Mouse (Mus musculus) heart, embryonic 13.5 days (tissue): ENCODE measurements around the gene Nxph1. TPM values are rescaled to one million over a fixed set of nuclear protein-coding genes. Genes with fewer than 3 reads are reported as not detected.

Source experiments
- ATAC-seq: fragments of 200-750 bp; cut with Nextera tagmentation; 2 replicates; pipeline ENCODE4 v1.8.0; 2017; ENCODE audit warnings: moderate TSS enrichment; ENCODE audit not compliant: insufficient number of reproducible peaks, low FRiP score, low TSS enrichment; ENCODE audit errors: extremely low read depth
- H3K27ac ChIP-seq: fragments of 300-500 bp; sonication (generic); replicated peaks from 2 replicates; pipeline ENCODE4 v1.5.1; 2015; ENCODE audit warnings: moderate library complexity, mild to moderate bottlenecking, inconsistent platforms
- H3K27me3 ChIP-seq: fragments of 300-500 bp; sonication (generic); replicated peaks from 2 replicates; pipeline ENCODE4 v1.6.1; 2015; ENCODE audit warnings: mild to moderate bottlenecking, inconsistent platforms
- H3K36me3 ChIP-seq: fragments of 300-500 bp; sonication (generic); 2 replicates; pipeline ENCODE4 v1.6.1; 2015; ENCODE audit warnings: mild to moderate bottlenecking, inconsistent platforms
- H3K4me1 ChIP-seq: fragments of 300-500 bp; sonication (generic); 2 replicates; pipeline ENCODE4 v1.6.1; 2015; ENCODE audit warnings: inconsistent platforms
- H3K4me2 ChIP-seq: fragments of 300-500 bp; sonication (generic); 2 replicates; pipeline ENCODE4 v1.6.1; 2015; ENCODE audit warnings: inconsistent platforms, mild to moderate bottlenecking, moderate library complexity
- H3K4me3 ChIP-seq: fragments of 300-500 bp; sonication (generic); 2 replicates; pipeline ENCODE4 v1.5.1; 2015; ENCODE audit warnings: moderate library complexity, mild to moderate bottlenecking, inconsistent platforms
- H3K9ac ChIP-seq: fragments of 300-500 bp; sonication (generic); 2 replicates; pipeline ENCODE4 v1.6.1; 2015; ENCODE audit warnings: inconsistent platforms, mild to moderate bottlenecking, moderate library complexity
- H3K9me3 ChIP-seq: fragments of 300-500 bp; sonication (generic); 2 replicates; pipeline ENCODE4 v1.6.1; 2016; ENCODE audit warnings: inconsistent platforms
- WGBS: fragments of 180-500 bp; shearing (Covaris S2); methylation state at CpG from one replicate; pipeline ENCODE4 v1.1.7; 2015; ENCODE audit warnings: mixed read lengths; 5-methylcytosine and 5-hydroxymethylcytosine counted together
- polyA plus RNA-seq: library from polyadenylated mRNA; unstranded; fragments of >200 nt; fragmentation: Nextera tagmentation; extraction: Ambion mirVana; gene quantifications from 2 replicates; pipeline ENCODE4 v1.2.1, GENCODE M21; 2015

Nxph1 gene
- polyA plus RNA-seq, 1 experiment from 2014 or later, result 0.09 TPM

DNA sequence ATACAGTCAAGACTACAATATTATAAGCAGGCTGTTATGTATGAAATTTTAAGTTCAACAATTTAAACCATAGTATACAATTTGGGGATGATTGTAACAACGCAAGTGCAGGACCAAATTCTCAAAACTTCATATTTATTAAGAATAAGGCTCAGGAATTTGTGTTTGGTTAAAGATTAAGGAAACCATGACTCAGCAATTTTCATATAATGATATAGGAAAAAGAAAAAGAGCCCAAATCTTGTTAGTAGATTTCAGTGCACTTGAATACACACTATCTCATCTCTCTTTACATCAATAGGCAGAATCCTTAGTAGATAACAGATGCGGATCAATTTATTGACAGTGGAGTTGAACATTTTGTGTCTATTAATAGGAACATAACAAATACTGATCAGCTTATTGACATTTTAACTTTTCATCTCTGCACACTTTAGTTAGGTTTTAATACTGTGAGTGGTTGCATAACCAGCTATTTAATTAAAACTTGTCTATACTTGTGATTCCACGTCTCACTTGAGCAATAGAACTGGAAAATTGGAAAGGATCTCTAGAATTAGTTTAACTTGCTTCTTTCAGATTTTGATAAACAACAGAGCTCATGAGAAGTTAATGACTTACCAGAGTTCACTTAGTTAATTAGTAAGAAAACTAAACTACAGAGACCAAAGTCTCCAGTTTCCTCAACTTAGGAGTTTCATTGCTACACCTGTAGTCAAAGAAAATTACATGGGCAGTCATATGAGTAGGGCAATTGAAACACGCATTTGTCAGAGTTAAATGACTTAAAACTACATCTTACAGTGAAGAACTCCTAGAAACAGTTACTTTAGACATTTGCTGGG lies 113.3 kb downstream of the Nxph1 start:
- no peaks in the 10 kb centered on the region for H3K27me3 ChIP-seq
- 73% methylated on average over 4 of the region's 4 CpGs for WGBS
- H3K4me2 ChIP-seq, result no peak overlapping the region
- no peaks in the 10 kb centered on the region for H3K4me1 ChIP-seq
- no peaks in the 10 kb centered on the region for H3K36me3 ChIP-seq
- H3K27ac ChIP-seq, result no peak overlapping the region
- no peak for ATAC-seq
- H3K9me3 ChIP-seq, result no peaks in the 10 kb centered on the region
- no peak overlapping the region for H3K9ac ChIP-seq
- H3K4me3 ChIP-seq, result no peak overlapping the region

DNA sequence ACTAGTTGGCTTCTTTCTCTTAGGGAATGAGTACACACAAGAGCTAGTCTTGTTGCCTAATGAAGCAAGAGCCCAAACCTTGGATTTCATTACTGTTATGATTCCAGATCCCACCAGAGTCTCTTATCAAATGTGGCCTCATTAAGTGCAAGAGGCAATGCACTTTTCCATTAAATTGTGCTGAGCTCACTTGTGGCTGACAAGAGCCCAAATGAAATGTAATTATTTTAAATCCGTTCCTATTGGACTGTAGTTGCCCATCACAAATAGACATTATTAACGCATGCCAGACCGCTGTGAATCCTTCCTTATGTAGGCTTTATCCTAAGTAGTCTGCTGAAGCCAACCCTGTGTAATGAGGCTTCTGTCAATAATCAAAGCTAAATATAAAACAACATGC lies 118.2 kb downstream of the Nxph1 start:
- Histone ChIP-seq H3K27ac (no peak overlapping the region), H3K9ac (no peak overlapping the region), H3K27me3 (no peaks in the 10 kb centered on the region), H3K4me1 (no peaks in the 10 kb centered on the region), H3K36me3 (no peaks in the 10 kb centered on the region), H3K4me3 (no peak overlapping the region), H3K9me3 (no peaks in the 10 kb centered on the region), H3K4me2 (no peak overlapping the region)
- ATAC-seq, result no peak
- 75% methylated on average over 3 of the region's 3 CpGs for WGBS

DNA sequence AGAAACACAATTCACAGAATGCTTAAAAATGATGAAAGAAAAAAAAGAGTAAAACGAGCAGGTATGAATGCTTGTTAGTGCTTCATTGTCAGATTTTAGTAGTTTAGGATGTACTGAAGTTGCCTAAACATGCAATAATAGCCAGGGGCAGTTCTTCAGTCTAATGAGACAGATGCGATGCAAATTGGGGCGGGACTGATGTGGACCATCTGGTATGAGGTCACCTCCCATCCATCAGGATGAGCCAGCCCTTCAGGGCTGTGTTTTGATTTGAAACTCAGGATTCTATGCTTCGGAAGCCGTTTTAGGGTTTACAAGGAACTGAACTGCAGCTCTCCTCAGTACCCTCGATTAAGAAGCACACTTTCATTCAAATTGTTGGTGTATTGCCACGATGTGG lies 121.7 kb downstream of the Nxph1 start:
- WGBS, result 61% methylated on average over 7 of the region's 7 CpGs
- Histone ChIP-seq H3K4me3 (no peak overlapping the region), H3K4me2 (no peak overlapping the region), H3K4me1 (no peaks in the 10 kb centered on the region), H3K27ac (no peak overlapping the region), H3K9ac (no peak overlapping the region), H3K9me3 (no peaks in the 10 kb centered on the region), H3K27me3 (no peaks in the 10 kb centered on the region), H3K36me3 (no peaks in the 10 kb centered on the region)
- ATAC-seq, result no peak

DNA sequence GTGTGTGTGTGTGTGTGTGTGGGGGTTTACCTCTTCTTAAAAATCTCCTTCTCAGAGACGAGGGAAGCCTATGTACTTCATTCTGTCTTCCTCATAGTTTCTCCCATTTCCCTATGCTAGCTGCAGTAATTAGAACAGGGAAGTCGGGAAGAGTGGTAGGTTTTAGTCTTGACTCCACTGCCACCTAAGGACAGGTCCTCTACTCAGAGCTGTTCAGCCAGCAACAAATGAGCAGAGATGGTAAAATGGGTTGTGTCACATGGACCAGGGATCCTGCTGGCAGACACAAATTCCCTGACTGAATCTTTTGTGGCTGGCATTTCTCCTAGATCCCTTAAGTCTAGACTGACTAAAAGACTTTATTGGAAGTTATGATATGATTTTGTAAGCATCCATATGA lies 128.2 kb downstream of the Nxph1 start:
- Histone ChIP-seq H3K4me2 (no peak overlapping the region), H3K27ac (no peak overlapping the region), H3K36me3 (no peaks in the 10 kb centered on the region), H3K4me3 (no peak overlapping the region), H3K9me3 (no peaks in the 10 kb centered on the region), H3K27me3 (no peaks in the 10 kb centered on the region), H3K4me1 (no peaks in the 10 kb centered on the region), H3K9ac (no peak overlapping the region)
- no peak for ATAC-seq
- WGBS, result 56% methylated on average over 2 of the region's 2 CpGs

DNA sequence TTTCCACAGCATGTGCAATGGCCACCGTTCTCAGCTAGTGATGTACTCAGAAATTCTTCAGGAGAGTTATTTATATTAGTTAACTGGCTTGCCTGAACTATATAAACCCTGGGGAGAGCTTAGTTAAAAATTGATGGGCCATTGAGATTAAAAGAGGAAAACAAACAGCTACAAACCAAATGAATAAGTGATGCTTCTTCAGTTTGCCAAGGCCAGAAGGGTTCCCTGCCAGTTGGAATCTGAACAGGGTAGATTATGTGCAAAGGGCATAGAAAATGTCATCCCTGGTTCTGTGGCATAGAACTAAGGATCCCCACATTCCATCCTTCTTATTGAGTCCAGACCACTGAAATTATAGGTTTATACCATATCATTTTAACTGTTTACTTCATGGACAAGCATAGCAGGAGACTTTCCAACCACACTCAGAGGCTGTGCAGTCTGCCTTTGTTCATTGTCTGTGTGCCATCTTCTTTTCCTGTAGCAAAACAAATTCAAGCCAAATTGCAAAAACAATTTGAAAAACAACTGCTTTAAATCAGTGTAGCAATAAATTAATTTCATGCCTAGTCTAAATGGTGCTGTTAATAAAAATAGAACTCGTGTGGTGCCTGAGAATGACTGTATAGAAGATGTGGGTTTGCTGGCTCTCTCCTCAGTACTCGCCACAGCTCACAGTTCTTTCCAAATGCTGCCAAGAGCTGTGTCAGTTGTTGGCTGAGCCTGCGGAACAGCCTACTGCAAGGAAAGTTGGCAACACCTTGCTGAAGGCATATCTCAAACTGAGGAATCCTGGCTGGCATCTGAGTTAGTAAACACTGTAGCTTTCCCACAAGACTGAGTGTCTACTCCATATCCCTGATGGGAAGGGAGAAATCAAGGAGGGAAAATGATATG lies 129.8 kb downstream of the Nxph1 start:
- H3K27me3 ChIP-seq, result no peaks in the 10 kb centered on the region
- ATAC-seq, result no peak
- H3K27ac ChIP-seq, result no peak overlapping the region
- H3K36me3 ChIP-seq, result no peaks in the 10 kb centered on the region
- H3K4me1 ChIP-seq, result no peaks in the 10 kb centered on the region
- no peaks in the 10 kb centered on the region for H3K9me3 ChIP-seq
- H3K9ac ChIP-seq, result no peak overlapping the region
- H3K4me3 ChIP-seq, result no peak overlapping the region
- WGBS, result 56% methylated on average over 4 of the region's 4 CpGs
- H3K4me2 ChIP-seq, result no peak overlapping the region

DNA sequence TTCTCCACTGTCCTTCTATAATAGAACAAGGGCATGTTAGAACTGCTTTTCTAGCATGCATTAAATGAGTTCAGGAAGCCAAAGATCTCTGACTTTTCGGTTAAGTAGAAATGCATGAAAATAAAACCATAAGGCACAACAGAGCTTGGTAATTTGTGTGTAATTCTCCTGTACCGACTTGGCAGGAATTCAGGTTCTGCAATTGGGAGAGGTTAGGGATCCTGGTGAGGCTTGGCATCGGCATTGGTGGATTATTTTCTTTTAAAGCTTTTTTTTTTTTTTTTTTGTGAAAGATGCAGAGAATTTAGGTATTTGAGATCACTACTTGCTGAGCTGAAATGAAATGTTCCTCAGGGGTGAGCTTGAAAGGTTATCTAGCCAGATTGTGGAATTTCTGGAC lies 135.6 kb downstream of the Nxph1 start:
- WGBS, result 64% methylated on average over 3 of the region's 3 CpGs

DNA sequence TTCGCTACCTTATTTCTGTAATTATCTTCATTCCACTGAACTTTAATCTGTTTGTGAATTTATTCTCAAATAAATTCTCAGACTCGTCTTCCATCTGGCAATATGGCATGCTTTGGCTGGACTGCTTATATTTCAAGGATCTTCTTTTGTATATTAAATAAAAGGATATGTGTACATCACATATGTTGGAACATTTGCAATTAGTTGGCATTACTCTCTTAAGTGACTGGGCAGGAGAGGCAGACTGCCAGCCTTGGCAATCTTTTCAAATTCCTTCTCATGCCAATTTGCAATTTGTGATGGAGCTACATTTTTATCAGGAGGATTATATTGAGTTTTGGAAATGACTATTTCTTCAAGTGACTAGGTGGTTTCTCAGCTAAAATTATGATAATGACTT lies 149.1 kb downstream of the Nxph1 start:
- Histone ChIP-seq H3K27ac (no peak overlapping the region), H3K9ac (no peak overlapping the region), H3K4me3 (no peak overlapping the region), H3K4me1 (no peaks in the 10 kb centered on the region), H3K36me3 (no peaks in the 10 kb centered on the region), H3K9me3 (no peaks in the 10 kb centered on the region), H3K27me3 (no peaks in the 10 kb centered on the region), H3K4me2 (no peak overlapping the region)
- ATAC-seq, result no peak
- 70% methylated on average over 2 of the region's 2 CpGs for WGBS

More for the DNA sequence above, 135.6 kb downstream of the Nxph1 start:
- no peaks in the 10 kb centered on the region for H3K4me1 ChIP-seq
- no peak overlapping the region for H3K4me3 ChIP-seq
- no peak overlapping the region for H3K4me2 ChIP-seq
- H3K9ac ChIP-seq, result no peak overlapping the region
- no peaks in the 10 kb centered on the region for H3K36me3 ChIP-seq
- H3K9me3 ChIP-seq, result no peaks in the 10 kb centered on the region
- H3K27me3 ChIP-seq, result no peaks in the 10 kb centered on the region
- H3K27ac ChIP-seq, result no peak overlapping the region
- no peak for ATAC-seq

DNA sequence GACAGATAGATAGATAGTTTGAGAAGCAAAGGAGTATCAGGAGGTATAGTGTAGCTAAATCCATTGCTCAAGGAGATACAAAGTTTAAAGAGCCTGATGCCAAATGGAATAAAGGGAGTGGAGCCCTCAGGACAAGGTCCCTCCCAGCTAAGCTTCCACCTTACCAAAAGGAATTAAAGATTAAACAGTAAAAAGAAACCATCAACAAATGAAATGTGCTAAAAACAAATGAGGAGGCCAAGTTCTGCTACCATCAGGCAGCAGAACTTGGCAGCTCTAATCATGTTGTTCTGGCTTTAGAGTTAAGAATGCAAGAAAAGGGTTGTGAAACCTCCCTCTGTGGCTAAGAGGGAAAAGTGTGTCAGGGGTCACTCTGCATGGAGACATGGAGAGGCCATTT lies 159.1 kb downstream of the Nxph1 start:
- Histone ChIP-seq H3K36me3 (no peaks in the 10 kb centered on the region), H3K9me3 (0 out of 2 replicates have a peak, but pooled peaks cover 3% of the 10 kb centered on the region), H3K4me3 (no peak overlapping the region), H3K27ac (no peak overlapping the region), H3K4me2 (no peak overlapping the region), H3K27me3 (no peaks in the 10 kb centered on the region), H3K4me1 (no peaks in the 10 kb centered on the region), H3K9ac (no peak overlapping the region)
- ATAC-seq, result no peak

DNA sequence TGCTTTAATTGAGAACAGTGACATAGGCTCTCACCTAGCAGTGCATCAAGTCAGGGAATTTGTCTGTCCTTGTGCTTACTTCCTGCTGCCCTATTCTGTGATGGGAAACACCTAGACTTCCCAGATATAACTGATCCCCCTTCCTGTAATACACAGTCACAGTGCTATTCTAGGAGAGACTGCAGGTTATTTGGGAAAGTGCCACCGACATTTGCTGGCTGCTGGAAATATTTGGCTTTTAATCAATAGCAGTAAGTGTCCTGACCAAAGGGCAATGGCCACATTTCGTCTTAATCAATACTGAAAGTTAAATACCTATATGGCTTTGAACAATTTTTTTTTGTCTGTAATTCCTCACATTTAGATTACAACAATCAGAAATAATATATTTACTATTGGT lies 170.9 kb downstream of the Nxph1 start:
- Histone ChIP-seq H3K36me3 (no peaks in the 10 kb centered on the region), H3K9ac (no peak overlapping the region), H3K27ac (no peak overlapping the region), H3K27me3 (no peaks in the 10 kb centered on the region), H3K4me1 (no peaks in the 10 kb centered on the region), H3K4me2 (no peak overlapping the region), H3K4me3 (no peak overlapping the region), H3K9me3 (no peaks in the 10 kb centered on the region)
- WGBS, result 62% methylated on average over 2 of the region's 2 CpGs
- ATAC-seq, result no peak

DNA sequence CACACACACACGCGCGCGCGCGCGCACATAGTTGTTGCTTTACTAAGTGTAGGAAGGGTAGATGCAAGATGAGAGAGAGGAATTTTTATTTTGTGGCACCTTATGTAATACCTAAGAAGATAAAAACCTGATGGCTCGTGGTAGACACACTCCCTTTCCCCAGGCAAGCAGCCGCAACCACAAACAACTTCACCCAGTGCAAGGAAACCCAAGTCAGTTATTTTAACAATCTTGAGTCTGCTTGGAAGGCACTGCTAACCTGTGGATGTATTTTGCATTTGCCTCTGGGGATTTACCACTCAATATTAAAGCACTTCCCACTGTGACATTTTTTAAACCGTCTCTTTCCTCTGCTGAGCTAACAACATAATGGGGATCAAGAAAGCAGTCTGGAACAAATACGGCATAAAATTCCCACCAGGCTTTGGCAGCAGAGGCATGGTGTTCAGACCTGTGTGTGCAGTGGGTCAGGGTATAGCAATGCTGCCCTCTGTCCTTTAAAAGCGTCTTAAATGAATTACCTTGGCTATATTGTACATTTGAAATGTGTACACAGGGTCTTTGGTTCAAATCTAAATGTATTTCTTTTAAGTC lies 176.2 kb downstream of the Nxph1 start:
- Histone ChIP-seq H3K36me3 (no peaks in the 10 kb centered on the region), H3K4me3 (no peak overlapping the region), H3K9ac (no peak overlapping the region), H3K4me2 (no peak overlapping the region), H3K4me1 (no peaks in the 10 kb centered on the region), H3K27me3 (no peaks in the 10 kb centered on the region), H3K9me3 (no peaks in the 10 kb centered on the region), H3K27ac (no peak overlapping the region)
- no peak for ATAC-seq
- 86% methylated on average over 12 of the region's 12 CpGs for WGBS

DNA sequence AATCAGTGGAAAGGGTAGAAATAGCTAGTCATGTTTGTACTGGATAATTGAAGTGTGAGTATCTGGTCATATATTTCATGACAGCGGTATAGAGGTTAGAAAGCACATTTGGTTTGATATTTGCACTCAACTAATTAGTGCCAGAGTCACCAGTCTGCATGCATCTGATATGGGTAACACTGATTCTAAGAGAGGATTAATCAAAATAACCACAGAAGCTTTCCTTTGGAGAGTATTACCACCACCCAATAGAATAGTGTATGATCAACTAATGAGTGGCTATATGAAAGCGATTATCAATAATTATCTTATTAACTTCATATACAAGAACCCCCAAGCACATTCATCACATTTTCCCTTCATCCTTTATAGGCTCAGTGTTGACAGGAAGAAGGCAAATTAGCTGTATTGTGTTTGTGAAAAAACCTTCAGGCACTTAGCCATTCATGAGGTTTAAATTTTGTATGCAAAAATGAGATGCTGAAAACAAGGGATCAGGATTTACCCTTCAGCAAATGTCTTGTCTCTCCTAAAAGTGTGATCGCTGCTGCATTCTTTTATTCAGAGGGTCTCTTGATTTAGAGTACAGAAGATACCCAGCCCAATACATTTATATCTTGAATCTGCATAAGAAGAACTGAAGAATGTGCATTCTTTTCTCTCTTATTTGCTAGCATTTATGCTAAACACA lies 185.5 kb downstream of the Nxph1 start:
- no peak for ATAC-seq
- Histone ChIP-seq H3K4me2 (no peak overlapping the region), H3K9me3 (no peaks in the 10 kb centered on the region), H3K4me1 (no peaks in the 10 kb centered on the region), H3K9ac (no peak overlapping the region), H3K36me3 (no peaks in the 10 kb centered on the region), H3K4me3 (no peak overlapping the region), H3K27ac (no peak overlapping the region), H3K27me3 (no peaks in the 10 kb centered on the region)
- WGBS, result 54% methylated on average over 3 of the region's 3 CpGs
